Mouse (Mus musculus): Measurements from ENCODE around the gene Dnali1. TPM values are rescaled to one million over a fixed set of nuclear protein-coding genes. Genes with fewer than 3 reads are reported as not detected.

The Dnali1 gene
- polyA plus RNA-seq (2012; rRNA removed) = 0.04 TPM in 1 of 2 replicates, not detected in the other

DNA sequence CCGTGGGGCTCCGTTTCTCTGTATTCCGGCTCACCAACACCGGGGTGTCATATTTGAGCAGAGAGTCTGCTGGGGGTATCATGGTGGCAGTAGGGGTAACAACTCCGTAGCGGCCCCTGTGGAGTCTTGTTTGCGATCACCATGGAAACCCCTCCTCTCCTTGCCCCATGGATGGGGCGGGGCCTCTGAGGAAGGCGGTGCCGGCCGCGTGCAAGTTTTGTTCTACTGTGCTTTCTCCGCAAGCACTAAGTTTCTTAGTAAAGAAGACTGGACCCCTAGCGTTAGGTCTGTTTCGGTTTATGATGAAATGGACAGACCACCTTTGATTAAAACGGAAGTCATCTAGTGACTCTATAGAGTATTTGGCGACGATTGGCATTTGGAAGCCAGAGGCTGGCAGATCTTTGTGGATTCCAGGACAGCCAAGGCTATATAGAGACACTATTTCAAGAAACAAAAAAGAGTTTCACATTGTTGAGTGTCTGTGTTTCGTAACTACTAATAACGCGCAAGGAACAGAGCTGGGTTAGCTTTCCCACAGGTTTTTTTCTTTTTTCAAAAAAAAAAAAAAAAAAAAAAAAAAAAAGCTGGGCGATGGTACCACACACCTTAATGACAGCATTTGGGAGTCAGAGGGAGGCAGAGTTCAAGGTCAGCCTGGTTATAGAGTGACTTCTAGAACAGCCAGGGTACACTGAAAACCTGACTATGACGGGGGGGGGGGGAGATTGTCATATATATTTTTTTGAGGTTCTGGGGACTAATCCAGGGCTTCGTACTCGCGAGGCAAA is at the start of gene Dnali1:
TSS of gene Dnali1 (minus strand) at position 187 of the 791 bp plus-strand sequence.

GRCm38 (mm10) chr4:125084403-125085345 is 19.2 kb upstream of the Dnali1 start, which contains the start of gene Meaf6:
Gene Meaf6 (plus strand): TSS chr4:125085134.

DNA sequence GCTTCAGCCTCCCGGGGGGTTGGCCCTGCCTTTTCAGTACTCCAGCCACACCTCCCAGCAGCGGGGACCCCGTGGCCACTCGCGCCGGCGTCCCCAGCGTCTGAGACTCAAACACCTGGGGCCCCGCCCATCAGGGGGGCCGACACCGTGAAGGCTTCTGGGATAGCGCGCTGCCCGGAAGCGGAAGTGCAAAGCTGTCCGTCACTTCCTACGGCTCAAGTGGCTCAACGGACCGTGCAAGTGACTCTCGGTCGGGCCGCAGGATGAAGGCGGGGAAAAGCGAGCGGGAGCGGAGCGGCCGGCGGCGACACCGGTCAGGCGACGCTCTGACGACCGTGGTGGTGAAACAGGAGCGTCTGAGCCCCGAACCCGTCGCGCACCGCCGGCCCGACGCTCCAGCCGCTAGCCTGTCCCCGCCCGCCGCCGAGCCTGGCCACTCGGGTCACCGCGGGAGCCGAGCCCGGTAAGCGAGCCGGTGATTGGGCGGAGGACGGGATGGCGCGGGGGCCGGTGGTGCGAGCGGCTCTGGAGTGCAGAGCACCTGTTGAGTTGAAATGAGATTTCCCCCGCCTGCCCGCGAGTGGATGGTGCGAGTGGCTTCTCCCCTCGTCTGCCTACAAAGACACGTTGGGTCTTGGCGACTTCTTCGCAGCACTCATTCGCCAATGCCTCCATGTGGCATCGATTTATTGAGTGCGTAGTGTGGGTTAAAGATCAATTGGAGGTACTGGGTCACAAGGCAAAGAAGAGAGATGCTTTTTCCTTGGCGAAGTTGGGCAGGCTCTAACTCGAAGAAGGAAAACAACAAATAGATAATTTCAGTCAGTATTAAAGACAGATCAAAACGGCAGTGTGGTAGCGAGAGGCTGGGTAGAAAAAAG is 1.2 kb upstream of the Dnali1 start, which contains the start of gene Snip1:
TSS of gene Snip1 (plus strand) at position 183 of the 881 bp plus-strand sequence.

GRCm38 (mm10) chr4:125015806-125016635 is 49.5 kb downstream of the Dnali1 start, which contains the start of gene Gnl2:
Gene Gnl2 (plus strand): TSS chr4:125016585.

Other genes with a start within 250 kb of the Dnali1 start
- gene Yrdc, start 215.0 kb downstream of the Dnali1 start, polyA plus RNA-seq (2012; rRNA removed) = 18.8 and 20.6 TPM in 2 replicates
- gene 1110065P20Rik, start 214.5 kb downstream of the Dnali1 start, polyA plus RNA-seq (2012; rRNA removed) = 12.8 and 14.5 TPM in 2 replicates
- gene Maneal, start 203.5 kb downstream of the Dnali1 start, polyA plus RNA-seq (2012; rRNA removed) = 0.01 and 0.02 TPM in 2 replicates
- gene Epha10, start 184.8 kb downstream of the Dnali1 start, polyA plus RNA-seq (2012; rRNA removed) = not detected in 2 replicates
- gene 9930104L06Rik, start 128.7 kb downstream of the Dnali1 start, polyA plus RNA-seq (2012; rRNA removed) = 4.1 and 5.5 TPM in 2 replicates
- gene Cdca8, start 126.4 kb downstream of the Dnali1 start, polyA plus RNA-seq (2012; rRNA removed) = 34.6 and 37.1 TPM in 2 replicates
- gene Rspo1, start 79.3 kb downstream of the Dnali1 start, polyA plus RNA-seq (2012; rRNA removed) = 1.7 and 2.2 TPM in 2 replicates
- gene Gnl2, start 49.1 kb downstream of the Dnali1 start, polyA plus RNA-seq (2012; rRNA removed) = 21.8 and 26.2 TPM in 2 replicates
- gene Snip1, start 969 bp upstream of the Dnali1 start, polyA plus RNA-seq (2012; rRNA removed) = 7.1 and 7.5 TPM in 2 replicates
- gene Meaf6, start 19.4 kb upstream of the Dnali1 start, polyA plus RNA-seq (2012; rRNA removed) = 8.4 and 10.1 TPM in 2 replicates
- 1.6 TPM in 2 replicates for gene Zc3h12a, start 62.1 kb upstream of the Dnali1 start, polyA plus RNA-seq (2012; rRNA removed)

Measured in liver, embryonic 18 days (tissue).